Comparison of ENCODE assay signal across 16 mouse cellular contexts in the genomic region with DNA sequence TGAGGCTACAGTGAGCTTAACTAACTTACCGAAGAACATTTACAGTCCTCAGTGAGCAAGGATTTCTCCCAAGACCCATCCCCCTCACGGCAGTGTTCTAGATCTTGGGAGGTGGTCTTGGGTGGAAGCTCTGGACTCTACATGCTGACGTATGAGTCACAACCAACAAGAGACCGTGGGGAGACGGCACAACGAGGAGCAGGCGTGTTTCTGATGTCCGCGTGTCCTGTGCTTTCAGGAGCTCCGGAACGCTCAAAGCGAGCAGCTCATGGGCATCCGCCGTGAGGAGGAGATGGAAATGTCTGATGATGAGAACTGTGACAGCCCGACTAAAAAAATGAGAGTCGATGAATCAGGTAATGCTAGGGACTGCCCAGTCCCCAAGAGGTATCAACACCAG.
"Had no signal": no experiment of that assay in that cellular context is flagged by ENCODE, and none has a peak within 500 bp of the region (broad histone marks: within the 10 kb centered on the region; RNA-seq: fewer than 3 reads in every experiment).

No protein-coding gene starts in this region.

- H3K27me3 ChIP-seq: neural tube, embryonic 13.5 days; neural tube, embryonic 15.5 days; stomach, embryonic 15.5 days had no signal

- H3K9me3 ChIP-seq: neural tube, embryonic 13.5 days; neural tube, embryonic 15.5 days; stomach, embryonic 15.5 days had no signal

- H3K27ac ChIP-seq: neural tube, embryonic 15.5 days; stomach, embryonic 15.5 days; stomach, postnatal 0 days had no signal

- H3K4me3 ChIP-seq: neural tube, embryonic 13.5 days; neural tube, embryonic 15.5 days; stomach, embryonic 15.5 days had no signal

- H3K9ac ChIP-seq: neural tube, embryonic 13.5 days; neural tube, embryonic 15.5 days; stomach, embryonic 15.5 days had no signal

- DNase-seq: retina, postnatal 1 day; right cerebral cortex, adult 18-20 months; right cerebral cortex, postnatal 14 days; right cerebral cortex, postnatal 25 days; right cerebral cortex, postnatal 4 days; spleen, adult 18-20 months; thymus, adult 18-20 months; thymus, adult 2 months; thymus, postnatal 14 days; thymus, postnatal 25 days; thymus, postnatal 36 days; thymus, postnatal 4 days had no signal

- H3K36me3 ChIP-seq: stomach, embryonic 15.5 days had no signal

- H3K4me2 ChIP-seq: neural tube, embryonic 13.5 days; neural tube, embryonic 15.5 days; stomach, embryonic 15.5 days had no signal
